Comparison of ENCODE assay signal across 16 mouse cellular contexts in genomic region chr12:30272242-30272985, GRCm38 (mm10).
"Had no signal": no experiment of that assay in that cellular context is flagged by ENCODE, and none has a peak within 500 bp of the region (broad histone marks: within the 10 kb centered on the region; RNA-seq: fewer than 3 reads in every experiment).

No protein-coding gene starts in this region.

- H3K27ac ChIP-seq: hindbrain, embryonic 13.5 days; hindbrain, postnatal 0 days; layer of hippocampus, adult 2 months; limb, embryonic 10.5 days; liver, embryonic 15.5 days; midbrain, embryonic 10.5 days; neural tube, embryonic 13.5 days had no signal

- H3K36me3 ChIP-seq: hindbrain, embryonic 13.5 days; limb, embryonic 10.5 days; liver, embryonic 15.5 days; midbrain, embryonic 10.5 days; neural tube, embryonic 13.5 days had no signal

- H3K9ac ChIP-seq: hindbrain, embryonic 13.5 days; liver, embryonic 15.5 days; neural tube, embryonic 13.5 days had no signal

- H3K4me2 ChIP-seq: hindbrain, embryonic 13.5 days; liver, embryonic 11.5 days; liver, embryonic 15.5 days; neural tube, embryonic 13.5 days had no signal

- DNase-seq: kidney, adult 11 months; kidney, postnatal 10 days; kidney, postnatal 4 days; lung, adult 2 months; retina, postnatal 1 day; right cerebral cortex, postnatal 4 days; thymus, postnatal 36 days had no signal

- H3K4me1 ChIP-seq: hindbrain, embryonic 13.5 days; limb, embryonic 10.5 days; liver, embryonic 15.5 days; midbrain, embryonic 10.5 days; neural tube, embryonic 13.5 days had no signal

- H3K9me3 ChIP-seq: hindbrain, embryonic 13.5 days; limb, embryonic 10.5 days; liver, embryonic 15.5 days; midbrain, embryonic 10.5 days; neural tube, embryonic 13.5 days had no signal

- ATAC-seq: hindbrain, postnatal 0 days; midbrain, embryonic 16.5 days had no signal

- H3K4me3 ChIP-seq: hindbrain, embryonic 13.5 days; layer of hippocampus, adult 2 months; limb, embryonic 10.5 days; liver, embryonic 15.5 days; midbrain, embryonic 10.5 days; neural tube, embryonic 13.5 days had no signal

- H3K27me3 ChIP-seq: hindbrain, embryonic 13.5 days; liver, embryonic 15.5 days; neural tube, embryonic 13.5 days had no signal
